Mouse (Mus musculus) megakaryocyte, embryonic 14.5 days (primary cell): ENCODE measurements around the gene Gm11634.

Experiments
- FLI1 ChIP-seq: IDR thresholded peaks from 2 replicates; pipeline ENCODE4 v1.6.1; 2012; ENCODE audit warnings: low read length, inconsistent platforms, mixed read lengths
- GATA1 ChIP-seq: IDR thresholded peaks from 3 replicates; pipeline ENCODE4 v1.6.1; 2012; ENCODE audit warnings: mixed read lengths, low read length, inconsistent platforms, borderline replicate concordance

DNA sequence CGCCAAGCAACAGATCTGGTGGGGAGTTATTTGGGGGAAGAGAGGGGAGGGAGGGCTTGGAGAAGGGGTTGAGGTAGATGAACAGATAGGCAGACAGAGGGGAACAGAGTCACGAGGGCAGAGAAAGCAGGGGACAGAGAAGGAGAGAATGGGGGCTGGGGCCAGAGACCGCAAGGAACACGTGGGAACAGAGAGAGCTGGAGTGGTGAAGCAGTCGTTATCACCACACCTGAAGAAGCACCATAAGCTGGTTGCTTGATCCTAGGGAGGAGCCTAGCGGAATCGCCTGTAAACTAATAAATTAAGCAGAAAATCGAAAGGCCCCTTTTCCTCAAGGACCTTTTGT is 27.6 kb upstream of the Gm11634 start:
- no peak for TF ChIP-seq GATA1
- no peak for TF ChIP-seq FLI1
